Mouse (Mus musculus) forelimb bud, embryonic 11.5 days (tissue): ENCODE measurements at regions not wholly inside any gene's neighbourhood (a gene's known extent, or its start where the extent isn't known, plus 50 kb on each side); places are given as distances from the start of the nearest gene placed in this dataset.

ENCODE experiments used
- DNase-seq: peaks from one replicate; pipeline ENCODE4 v3.0.0-alpha.2; 2012; ENCODE audit warnings: low read depth, low spot score

DNA sequence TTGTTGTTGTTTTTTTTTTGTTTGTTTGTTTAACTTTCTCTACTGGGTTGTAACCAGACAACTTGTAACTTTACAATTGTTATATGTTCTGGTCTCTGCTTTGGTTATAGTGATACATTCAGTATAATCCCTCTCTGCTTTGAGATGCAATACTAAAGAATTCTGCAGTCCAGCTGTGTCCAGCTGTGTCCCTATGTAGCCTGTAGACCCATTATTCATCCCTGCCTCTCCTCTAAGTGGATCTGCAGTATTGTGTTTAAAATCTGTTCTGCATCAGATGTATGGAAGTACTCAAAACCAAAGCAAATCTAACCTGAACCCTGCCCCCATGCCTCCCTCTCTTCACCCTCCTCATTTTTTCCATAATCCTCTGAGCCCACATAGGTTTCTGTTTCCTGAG, 279.6 kb downstream of the Rps29 start:
- no peak for DNase-seq

- no peak for DNase-seq
Observed at GRCm38 (mm10) chr12:68871259-68871658, 287.7 kb downstream of the Rps29 start.

DNA sequence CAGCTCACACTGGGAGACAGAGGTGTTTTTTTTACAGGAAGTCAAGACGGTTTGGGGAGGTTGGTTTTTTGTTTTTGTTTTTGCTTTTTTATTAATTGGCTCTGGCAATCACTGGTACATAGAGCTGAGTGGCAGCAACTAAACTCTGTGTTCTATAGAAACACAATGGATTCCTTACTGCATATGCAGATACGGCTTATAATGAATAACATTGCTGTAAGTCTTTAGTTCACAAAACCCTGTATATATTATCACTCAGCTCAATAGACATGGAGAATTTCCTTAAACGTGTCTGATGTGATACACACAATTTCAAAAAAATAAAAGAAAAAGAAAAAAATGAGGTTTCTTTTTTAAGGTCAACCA, 296.0 kb downstream of the Rps29 start:
- no peak for DNase-seq

- DNase-seq: peak; percentile 69
Observed at GRCm38 (mm10) chr12:68862313-68862990, 296.5 kb downstream of the Rps29 start.

GRCm38 (mm10) chr12:68860332-68860731, 298.7 kb downstream of the Rps29 start:
- peak; percentile 29 for DNase-seq

DNA sequence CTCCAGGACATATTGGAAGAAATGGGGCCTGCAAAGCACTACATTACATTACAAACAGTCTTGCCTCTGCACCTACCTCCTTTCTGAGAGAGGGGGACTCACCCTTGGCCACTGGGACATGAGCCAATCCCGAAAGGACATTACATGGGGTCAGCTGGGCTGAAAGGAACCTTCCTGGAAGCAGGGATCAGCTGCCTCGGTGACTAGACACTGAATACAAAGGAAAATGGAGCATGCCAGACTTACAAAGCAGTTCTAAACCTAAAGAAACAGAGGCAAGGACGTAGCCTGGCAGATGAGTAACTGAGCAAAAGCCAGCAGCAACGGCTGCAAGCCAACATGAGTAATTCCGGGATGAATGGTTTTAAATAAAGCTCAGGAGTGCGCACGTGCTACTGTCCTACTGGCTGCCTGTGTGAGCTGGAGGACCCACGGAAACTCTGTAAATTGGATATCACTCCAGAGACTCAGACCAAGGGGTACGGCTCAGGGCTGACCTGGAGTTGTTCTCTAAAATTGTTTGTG, 309.3 kb downstream of the Rps29 start:
- DNase-seq: no peak

DNA sequence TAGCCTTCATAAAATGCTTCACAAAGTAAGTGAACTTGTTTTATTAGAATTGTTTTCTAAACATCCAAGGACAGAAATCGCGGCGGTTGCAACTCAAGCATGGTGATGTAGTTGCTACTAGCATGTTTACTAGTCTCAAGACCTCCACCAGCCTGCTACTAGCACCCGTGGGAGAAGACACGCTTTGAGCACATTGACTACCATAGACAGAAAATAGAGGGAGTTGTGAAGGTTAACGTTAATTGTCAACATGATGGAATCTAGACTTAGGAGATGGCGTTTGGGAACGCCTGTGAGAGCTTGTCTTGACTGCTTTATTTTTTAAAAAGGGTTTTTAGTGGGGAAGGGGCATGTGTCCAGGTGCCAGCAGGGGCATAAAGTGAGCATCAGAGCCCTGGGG, 318.2 kb downstream of the Rps29 start:
- no peak for DNase-seq

DNA sequence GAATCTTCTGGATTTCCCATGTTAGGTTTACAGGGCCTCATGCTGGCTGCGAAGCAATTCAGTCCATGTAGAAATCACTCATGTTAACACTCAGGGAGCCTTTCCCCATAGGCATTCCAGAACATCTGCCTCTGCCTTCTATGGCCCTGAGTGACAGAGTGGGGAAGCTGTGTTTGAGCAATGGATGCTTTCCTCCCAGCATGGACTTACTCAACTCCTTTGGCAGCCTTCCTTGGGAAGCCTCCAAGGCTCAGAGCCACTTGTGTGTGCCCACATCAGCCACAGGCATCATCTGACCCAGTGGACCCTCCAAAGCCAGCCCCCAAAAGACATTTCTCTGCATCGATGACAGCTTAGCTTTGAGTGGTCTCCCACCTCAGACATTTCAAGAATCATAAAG, 318.8 kb downstream of the Rps29 start:
- DNase-seq: no peak

- DNase-seq: no peak
Observed at GRCm38 (mm10) chr12:68836023-68836422, 323.0 kb downstream of the Rps29 start.

- no peak for DNase-seq
Observed at GRCm38 (mm10) chr12:68833914-68834313, 325.1 kb downstream of the Rps29 start.

DNA sequence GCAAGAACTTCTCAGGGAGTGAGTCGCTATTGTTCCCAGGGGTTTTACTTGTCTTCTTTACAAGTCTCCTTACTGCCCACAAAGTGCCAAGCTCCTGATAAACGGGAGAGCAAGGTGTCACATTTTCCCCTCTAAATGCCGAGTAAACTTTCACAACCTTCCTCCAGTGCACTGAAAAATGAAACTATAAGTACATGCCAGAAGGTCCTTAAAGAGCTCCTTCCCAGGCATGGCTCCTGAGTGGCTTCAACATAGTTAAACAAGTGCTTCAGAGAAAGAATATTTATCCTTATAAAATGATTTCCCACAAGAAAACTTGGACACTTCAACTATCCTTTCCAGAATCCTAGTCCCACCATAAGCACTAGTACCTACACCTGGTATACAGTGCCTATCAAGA, 329.6 kb downstream of the Rps29 start:
- no peak for DNase-seq

GRCm38 (mm10) chr12:68827549-68828249, 331.3 kb downstream of the Rps29 start:
- no peak for DNase-seq

DNA sequence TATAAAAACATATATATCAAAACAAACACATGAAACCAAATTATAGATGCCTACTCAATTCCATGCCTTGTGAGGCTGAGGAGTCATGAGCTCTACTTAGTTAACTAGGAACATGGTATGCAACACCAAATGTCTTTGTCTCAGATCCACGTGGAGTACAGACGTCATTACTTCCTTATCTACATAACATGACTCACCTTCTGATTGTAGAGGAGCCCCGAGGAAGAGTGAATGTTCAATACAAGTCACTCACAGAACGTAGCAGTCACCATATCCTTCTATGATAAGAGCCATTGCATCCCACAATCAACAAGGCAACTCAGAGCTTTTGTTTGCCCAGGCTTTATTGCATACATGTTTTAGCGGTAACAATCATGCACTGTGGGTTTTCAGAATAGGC, 364.6 kb downstream of the Rps29 start:
- DNase-seq: no peak

DNA sequence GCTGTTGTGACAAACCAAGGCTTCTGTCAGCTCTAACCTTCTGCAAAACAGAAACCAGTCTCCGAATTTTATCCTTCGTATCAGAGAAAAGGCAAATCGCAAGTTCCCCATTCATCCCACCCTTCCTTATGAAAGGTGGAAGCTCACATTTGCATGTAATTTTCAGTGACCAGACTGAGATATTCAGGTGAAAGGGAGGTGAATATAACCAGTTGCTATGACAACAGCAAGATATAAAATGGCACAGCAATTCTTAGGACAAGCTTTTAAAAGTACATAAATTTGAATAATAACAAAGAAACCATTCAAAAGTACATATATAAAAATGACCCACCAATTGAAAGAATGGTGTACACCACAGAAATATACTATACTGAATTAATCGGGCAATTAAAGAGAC, 375.4 kb downstream of the Rps29 start:
- no peak for DNase-seq

DNA sequence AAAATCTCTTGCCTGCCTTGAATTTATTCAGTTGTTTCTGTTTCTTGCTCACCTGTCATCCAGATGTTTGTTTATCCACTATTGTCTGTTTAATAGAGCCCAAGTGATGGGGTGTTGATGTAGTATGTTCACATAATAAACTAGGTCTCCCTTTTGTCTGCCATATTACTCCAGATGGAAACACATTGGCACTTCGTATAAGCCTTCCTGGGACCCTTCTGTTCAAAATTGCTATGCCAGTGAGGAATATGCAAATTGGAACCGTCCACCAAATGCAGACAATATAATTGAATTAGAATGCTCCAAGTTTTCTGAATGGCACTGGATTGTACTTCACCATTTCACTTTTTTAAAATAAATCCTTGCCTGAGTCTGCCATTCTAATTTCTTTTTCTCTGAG, 383.5 kb downstream of the Rps29 start:
- DNase-seq: no peak

- DNase-seq: no peak
Observed at GRCm38 (mm10) chr12:68774800-68775199, 384.2 kb downstream of the Rps29 start.

GRCm38 (mm10) chr12:68758263-68759020, 400.5 kb downstream of the Rps29 start:
- DNase-seq: no peak

- DNase-seq: peak; percentile 2
Observed at GRCm38 (mm10) chr12:68728882-68729281, 430.1 kb downstream of the Rps29 start.

DNA sequence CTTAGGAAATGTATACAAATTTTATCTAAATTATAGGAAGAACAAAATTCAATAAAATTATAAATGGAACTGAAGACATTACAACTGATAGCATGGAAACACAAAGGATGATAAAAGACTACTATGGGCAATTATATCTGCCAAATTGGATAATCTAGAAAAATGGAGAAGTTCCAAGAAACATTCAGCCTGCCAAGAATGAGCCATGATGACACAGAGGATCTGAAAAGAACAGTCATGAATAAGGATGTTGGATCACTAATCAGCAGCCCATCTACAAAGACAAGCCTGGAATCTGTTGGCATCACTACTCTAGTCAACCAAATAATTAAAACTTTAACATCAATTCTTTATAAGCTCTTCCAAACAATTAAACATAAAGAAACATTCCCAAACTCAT, 440.0 kb downstream of the Rps29 start:
- DNase-seq: no peak

DNA sequence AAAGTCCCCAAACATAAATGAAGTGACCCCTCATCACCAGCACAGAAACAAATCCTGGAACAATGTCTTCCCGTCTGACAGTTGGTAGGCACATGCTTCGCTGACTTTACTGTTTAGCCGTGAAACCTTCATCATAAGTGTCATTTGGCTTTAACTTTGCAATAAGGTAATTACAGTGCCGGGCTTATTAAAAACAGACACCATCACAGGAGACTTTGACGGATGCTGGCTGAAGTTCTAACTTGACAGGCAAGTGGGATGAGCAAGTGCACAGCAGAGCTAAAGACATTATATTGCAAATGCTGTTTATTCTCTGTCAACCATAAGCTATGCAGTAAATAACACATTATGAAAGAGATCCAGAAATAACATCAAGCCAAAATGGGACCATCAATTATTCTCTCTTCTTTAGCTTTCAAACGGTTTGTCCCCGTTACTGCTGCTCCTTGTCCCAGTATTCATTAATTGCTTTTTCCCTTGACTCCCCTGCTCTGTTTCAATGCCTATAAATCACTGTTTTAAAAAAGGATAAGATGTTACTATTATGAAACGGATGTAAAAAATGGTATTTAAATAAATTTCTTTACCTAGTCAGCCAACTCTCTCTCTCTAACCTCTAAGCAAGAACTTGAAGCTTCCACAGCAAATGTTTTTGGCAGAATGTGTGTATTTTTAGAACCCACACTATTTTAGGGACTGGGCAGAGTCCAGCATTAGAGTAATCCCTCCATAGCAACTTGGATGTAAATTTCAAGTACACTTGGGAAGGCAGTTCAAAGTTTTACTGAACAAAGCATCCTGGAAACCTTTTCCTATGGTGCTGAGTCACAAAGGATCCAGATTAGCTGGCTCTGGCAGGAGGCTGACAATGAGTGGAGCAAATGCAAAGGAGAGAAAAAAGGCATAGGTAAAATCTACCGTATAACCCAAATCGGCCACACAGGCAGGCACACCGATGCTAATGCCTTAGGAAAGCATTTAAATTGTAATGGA, 464.4 kb downstream of the Rps29 start:
- no peak for DNase-seq

GRCm38 (mm10) chr12:68688262-68688661, 470.7 kb downstream of the Rps29 start:
- no peak for DNase-seq
